8 mouse cellular contexts compared by ENCODE assay signal in genomic region chr2:104685418-104685817, GRCm38 (mm10). TPM values are rescaled to one million over a fixed set of nuclear protein-coding genes. Genes with fewer than 3 reads are reported as not detected.
DNase-seq lines count a peak whose midpoint lies in the region; ATAC-seq lines count a peak whose summit lies in the region.

No protein-coding gene starts in this region.

- peak; percentile 77 for DNase-seq in MN1 (ENCODE audit: low spot score)
- DNase-seq in cerebellum, adult 9-11 months = peak; percentile 74
- DNase-seq in frontal cortex, postnatal 14 days (ENCODE audit: low spot score in 2 of 2) = peak; percentile 54 to 75
- DNase-seq in layer of hippocampus, postnatal 25 days (ENCODE audit: extremely low spot score in 1 of 2, low spot score in 1 of 2) = peak; percentile 71 to 90
- peak; percentile 83 for DNase-seq in lung, postnatal 14 days
- peak; percentile 88 for DNase-seq in retina, postnatal 1 day
- peak; percentile 87 for DNase-seq in thymus, postnatal 4 days

- H3K9ac ChIP-seq in hindbrain, embryonic 13.5 days = no peak overlapping the region

- H3K4me3 ChIP-seq in hindbrain, embryonic 13.5 days = no peak overlapping the region

- no peak overlapping the region for H3K4me2 ChIP-seq in hindbrain, embryonic 13.5 days

- peaks cover 55% of the 10 kb centered on the region for H3K36me3 ChIP-seq in hindbrain, embryonic 13.5 days

- H3K27ac ChIP-seq in hindbrain, embryonic 13.5 days = no peak overlapping the region

- no peaks in the 10 kb centered on the region for H3K9me3 ChIP-seq in hindbrain, embryonic 13.5 days

- peaks cover 2% of the 10 kb centered on the region; the same call in 1 of the 2 replicates for H3K4me1 ChIP-seq in hindbrain, embryonic 13.5 days (replicated peaks)

- no peaks in the 10 kb centered on the region for H3K27me3 ChIP-seq in hindbrain, embryonic 13.5 days

- peak; percentile 92 for ATAC-seq in hindbrain, embryonic 13.5 days (ENCODE audit: low FRiP score)

- 8% methylated on average over 13 of the region's 13 CpGs for WGBS in hindbrain, embryonic 13.5 days

RNA-seq across cellular contexts. Expression of gene Tcp11l1, which starts 26.6 kb away (rescaled TPM):
- polyA plus RNA-seq in hindbrain, embryonic 13.5 days (2015; fragmentation: Nextera tagmentation; extraction: Ambion mirVana) = 70.5 and 75.1 TPM in 2 replicates
- total RNA-seq in layer of hippocampus, postnatal 25 days (2021) = 10 to 100 TPM; 35.5 to 46.3 TPM

RNA-seq across cellular contexts. Expression of gene Pin1rt1, which starts 30.8 kb away (rescaled TPM):
- polyA plus RNA-seq in hindbrain, embryonic 13.5 days (2015; fragmentation: Nextera tagmentation; extraction: Ambion mirVana) = not detected in 2 replicates
- not detected for total RNA-seq in layer of hippocampus, postnatal 25 days (2021)

RNA-seq across cellular contexts. Expression of gene Depdc7, which starts 57.3 kb away (rescaled TPM):
- polyA plus RNA-seq in hindbrain, embryonic 13.5 days (2015; fragmentation: Nextera tagmentation; extraction: Ambion mirVana) = 0.91 and 1.5 TPM in 2 replicates
- 1 to 10 TPM; 1.5 to 1.9 TPM for total RNA-seq in layer of hippocampus, postnatal 25 days (2021)
